Mouse (Mus musculus) neural tube, embryonic 12.5 days (tissue): ENCODE measurements around the gene Col6a2. TPM values are rescaled to one million over a fixed set of nuclear protein-coding genes. Genes with fewer than 3 reads are reported as not detected.

Experiments used
- ATAC-seq: fragments of 200-750 bp; cut with Nextera tagmentation; 2 replicates; pipeline ENCODE4 v1.8.0; 2017; ENCODE audit warnings: low read depth, mild to moderate bottlenecking, moderate TSS enrichment, moderate library complexity; ENCODE audit not compliant: low FRiP score
- H3K27ac ChIP-seq: fragments of 300-500 bp; sonication (generic); 2 replicates; pipeline ENCODE4 v1.5.1; 2016
- H3K27me3 ChIP-seq: fragments of 300-500 bp; sonication (generic); replicated peaks from 2 replicates; pipeline ENCODE4 v1.6.1; 2016; ENCODE audit warnings: mild to moderate bottlenecking
- H3K36me3 ChIP-seq: fragments of 300-500 bp; sonication (generic); 2 replicates; pipeline ENCODE4 v1.6.1; 2016; ENCODE audit warnings: mild to moderate bottlenecking
- H3K4me1 ChIP-seq: fragments of 300-500 bp; sonication (generic); 2 replicates; pipeline ENCODE4 v1.6.1; 2016
- H3K4me2 ChIP-seq: fragments of 300-500 bp; sonication (generic); replicated peaks from 2 replicates; pipeline ENCODE4 v1.6.1; 2016; ENCODE audit warnings: mild to moderate bottlenecking
- H3K4me3 ChIP-seq: fragments of 300-500 bp; sonication (generic); 2 replicates; pipeline ENCODE4 v1.5.1; 2016
- H3K9ac ChIP-seq: fragments of 300-500 bp; sonication (generic); 2 replicates; pipeline ENCODE4 v1.6.1; 2016; ENCODE audit warnings: mild to moderate bottlenecking
- H3K9me3 ChIP-seq: fragments of 300-500 bp; sonication (generic); 2 replicates; pipeline ENCODE4 v1.6.1; 2016; ENCODE audit warnings: mild to moderate bottlenecking
- WGBS: fragments of 180-500 bp; shearing (Covaris S2); methylation state at CpG from one replicate; pipeline ENCODE4 v1.1.7; 2016; 5-methylcytosine and 5-hydroxymethylcytosine counted together
- polyA plus RNA-seq: library from polyadenylated mRNA; unstranded; fragments of >200 nt; fragmentation: Nextera tagmentation; extraction: Ambion mirVana; gene quantifications from 2 replicates; pipeline ENCODE4 v1.2.1, GENCODE M21; 2016

The Col6a2 gene
- 30.9 and 31.0 TPM in 2 replicates for polyA plus RNA-seq

DNA sequence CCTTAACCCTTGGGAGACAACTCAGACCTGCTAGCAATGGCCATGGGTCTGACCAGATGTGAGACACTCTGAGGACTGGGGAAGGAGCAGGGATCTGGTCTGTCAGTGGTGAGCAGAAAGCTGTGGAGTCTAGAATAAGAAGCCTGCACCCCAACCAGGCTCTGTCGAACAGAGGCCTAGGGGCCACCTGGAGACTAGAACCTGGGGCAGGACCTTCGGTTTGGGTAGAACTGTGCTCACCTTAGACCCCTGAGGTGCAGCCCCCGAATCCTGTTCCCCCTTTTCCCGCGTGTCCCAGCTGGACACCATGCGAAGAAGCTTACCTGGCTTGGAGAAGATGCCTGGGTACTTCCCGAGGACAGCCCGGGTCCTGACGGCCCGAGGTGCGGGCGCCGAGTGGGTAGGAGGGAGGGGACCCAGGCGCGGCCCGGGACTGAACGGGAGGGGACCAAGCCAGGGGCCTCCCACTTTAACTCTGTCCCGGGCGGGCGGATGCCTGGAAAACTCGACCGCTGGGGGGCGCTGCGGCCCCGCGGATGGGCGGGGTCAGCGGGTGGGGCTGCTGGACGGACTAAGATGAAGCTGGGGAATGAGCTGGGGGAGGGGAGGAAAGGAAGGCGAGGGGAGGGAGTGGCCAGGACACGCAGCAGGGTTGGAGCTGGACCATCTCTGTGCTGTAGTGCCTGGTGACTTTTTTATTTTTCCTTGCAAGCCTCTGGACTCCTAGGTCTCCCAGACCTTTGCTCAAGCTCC is at the start of gene Col6a2:
Col6a2 (minus strand) TSS at position 703 of the 753 bp plus-strand sequence.
- Histone ChIP-seq H3K27me3 (no peaks in the 10 kb centered on the region), H3K4me3 (peak within 1 kb of the TSS; percentile 37), H3K9ac (peak within 1 kb of the TSS; percentile 45), H3K4me2 (peak within 1 kb of the TSS; percentile 68), H3K9me3 (no peaks in the 10 kb centered on the region), H3K36me3 (no peaks in the 10 kb centered on the region), H3K4me1 (peaks cover 7% of the 10 kb centered on the region), H3K27ac (no peak within 1 kb of the TSS)
- peak; percentile 74 for ATAC-seq
- 5% methylated on average over 31 of the region's 31 CpGs for WGBS

DNA sequence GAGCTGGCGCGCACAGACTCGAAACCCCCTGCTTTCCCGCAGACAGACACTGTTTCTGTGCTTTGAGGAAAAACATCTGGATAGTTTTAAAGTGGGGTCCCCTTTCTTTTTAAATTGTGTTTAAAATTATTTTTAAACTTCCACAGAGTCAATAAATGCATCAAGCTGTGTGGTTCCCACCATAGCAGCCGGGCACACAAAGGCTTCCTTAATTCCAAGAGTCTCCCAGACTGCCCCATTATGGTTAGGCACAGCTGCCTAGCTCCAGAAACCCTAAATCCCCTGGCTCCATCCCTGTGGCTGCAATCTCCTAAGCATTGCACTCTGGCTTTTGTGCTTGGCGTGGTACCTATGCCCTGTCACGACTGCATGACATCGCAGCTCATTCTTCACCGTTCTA is 48.5 kb upstream of the Col6a2 start:
- H3K4me2 ChIP-seq, result no peak overlapping the region
- no peak overlapping the region for H3K27ac ChIP-seq
- H3K36me3 ChIP-seq, result no peaks in the 10 kb centered on the region
- no peaks in the 10 kb centered on the region for H3K9me3 ChIP-seq
- no peak overlapping the region for H3K9ac ChIP-seq
- no peaks in the 10 kb centered on the region for H3K27me3 ChIP-seq
- no peak for ATAC-seq
- 88% methylated on average over 9 of the region's 9 CpGs for WGBS
- no peak overlapping the region for H3K4me3 ChIP-seq
- no peaks in the 10 kb centered on the region for H3K4me1 ChIP-seq

DNA sequence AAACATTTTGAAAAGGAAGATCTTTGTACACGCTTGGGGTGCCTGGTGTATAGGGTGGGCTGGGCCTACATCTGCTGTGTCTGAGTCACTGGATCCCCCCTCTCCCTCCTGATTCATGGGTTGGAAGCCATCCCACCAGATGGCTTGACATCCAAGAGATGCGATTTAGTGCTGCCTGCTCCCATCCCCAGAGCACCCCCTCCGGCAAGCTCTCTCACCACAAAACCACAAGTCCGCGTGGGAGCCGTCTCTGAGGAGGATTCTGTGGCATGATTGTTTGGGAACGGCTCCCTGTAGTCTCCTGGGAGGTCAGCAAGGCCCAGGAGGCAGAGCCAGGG is 45.5 kb upstream of the Col6a2 start:
- Histone ChIP-seq H3K9me3 (peaks cover 5% of the 10 kb centered on the region; the same call in 1 of the 2 replicates), H3K27ac (no peak overlapping the region), H3K4me3 (no peak overlapping the region), H3K4me1 (no peaks in the 10 kb centered on the region), H3K27me3 (no peaks in the 10 kb centered on the region), H3K36me3 (no peaks in the 10 kb centered on the region), H3K4me2 (no peak overlapping the region), H3K9ac (no peak overlapping the region)
- WGBS, result 74% methylated on average over 7 of the region's 7 CpGs
- no peak for ATAC-seq

DNA sequence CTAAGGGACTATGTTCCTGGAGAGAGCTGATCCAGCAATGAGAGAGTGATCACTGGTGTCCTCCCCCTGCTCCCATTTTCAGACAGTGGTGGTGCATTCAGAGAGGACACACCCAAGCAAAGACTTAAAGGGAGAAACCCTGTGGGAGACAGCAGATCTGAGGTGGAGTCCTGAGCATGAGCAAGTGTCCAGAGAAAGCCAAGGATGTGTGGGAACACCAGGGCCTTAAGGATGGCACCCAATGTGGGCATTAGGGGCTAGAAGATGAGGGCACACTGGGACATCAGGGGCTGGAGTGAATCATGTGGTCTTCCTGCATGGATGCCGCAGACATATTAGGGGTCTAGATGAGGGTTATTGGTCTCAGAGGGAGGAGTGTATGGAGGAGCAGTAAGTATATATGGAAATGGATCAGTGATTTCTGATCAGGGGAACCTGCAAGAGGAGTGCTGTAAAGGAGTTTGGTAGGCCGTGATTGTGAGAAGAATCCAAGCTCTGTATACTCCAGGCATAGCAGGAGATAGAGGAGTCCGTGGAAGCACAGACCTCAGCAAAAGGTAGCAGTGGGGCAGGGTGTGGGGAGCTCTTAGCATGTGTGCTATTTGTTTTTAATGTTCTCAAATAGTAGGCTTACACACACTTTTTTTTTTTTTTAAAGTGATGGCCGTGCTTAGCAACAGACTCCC is 45.0 kb upstream of the Col6a2 start:
- Histone ChIP-seq H3K9me3 (peaks cover 5% of the 10 kb centered on the region; the same call in 1 of the 2 replicates), H3K4me3 (no peak overlapping the region), H3K36me3 (no peaks in the 10 kb centered on the region), H3K4me1 (no peaks in the 10 kb centered on the region), H3K27me3 (no peaks in the 10 kb centered on the region), H3K27ac (no peak overlapping the region), H3K9ac (no peak overlapping the region), H3K4me2 (no peak overlapping the region)
- no peak for ATAC-seq
- 88% methylated on average over 4 of the region's 4 CpGs for WGBS

DNA sequence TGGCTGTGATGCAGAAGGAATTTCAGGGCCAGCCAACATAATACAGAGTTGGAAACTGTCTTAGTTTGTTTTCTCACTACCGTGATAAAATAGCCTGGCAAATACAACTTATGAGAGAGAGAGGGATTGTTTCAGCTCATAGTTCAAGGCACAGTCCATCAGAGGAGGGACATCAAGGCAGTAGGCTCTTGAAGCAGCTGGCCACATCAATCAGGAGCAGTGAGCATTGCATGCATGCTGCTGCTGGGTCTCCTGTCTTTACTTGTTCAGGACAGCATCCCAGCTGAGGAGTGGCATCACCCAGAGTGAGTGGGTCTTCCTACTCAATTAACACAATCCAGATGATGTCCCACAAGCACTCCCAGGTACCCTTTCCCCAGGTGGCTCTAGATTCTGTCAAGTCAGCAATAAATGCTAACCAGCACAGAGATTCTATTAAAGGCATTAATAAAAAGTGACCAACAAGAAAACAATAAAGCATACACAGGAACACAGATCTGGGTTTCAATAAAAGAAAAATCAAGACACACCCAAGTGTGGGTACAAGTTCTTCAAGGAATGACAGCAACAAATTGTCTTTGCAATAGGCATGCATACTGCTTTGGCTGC is 43.9 kb upstream of the Col6a2 start:
- WGBS, result 89% methylated on average over 1 of the region's 1 CpGs
- H3K9me3 ChIP-seq, result peaks cover 5% of the 10 kb centered on the region; the same call in 1 of the 2 replicates
- no peak overlapping the region for H3K9ac ChIP-seq
- H3K4me3 ChIP-seq, result no peak overlapping the region
- H3K36me3 ChIP-seq, result no peaks in the 10 kb centered on the region
- H3K27ac ChIP-seq, result no peak overlapping the region
- H3K27me3 ChIP-seq, result no peaks in the 10 kb centered on the region
- H3K4me2 ChIP-seq, result no peak overlapping the region
- H3K4me1 ChIP-seq, result no peaks in the 10 kb centered on the region
- no peak for ATAC-seq

DNA sequence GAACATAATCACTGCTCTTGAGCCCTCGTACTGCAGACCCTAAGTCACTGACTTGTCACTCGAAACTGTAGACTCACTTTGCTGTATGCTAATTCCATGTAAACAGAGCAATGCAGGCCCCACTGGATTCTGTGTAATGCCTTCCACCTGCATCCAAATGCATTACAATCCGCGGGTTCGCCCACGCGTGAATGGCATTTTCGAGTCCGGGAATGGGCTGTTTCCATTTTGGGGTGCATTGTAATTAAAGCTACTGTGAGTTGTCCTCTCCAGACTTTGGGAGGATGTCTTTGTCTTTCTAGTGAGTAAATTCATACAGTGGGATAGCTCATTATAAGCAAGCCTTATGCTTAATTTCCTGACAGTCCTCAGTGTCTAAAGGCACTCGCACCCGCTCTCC is 42.1 kb upstream of the Col6a2 start:
- no peak overlapping the region for H3K9ac ChIP-seq
- H3K27ac ChIP-seq, result no peak overlapping the region
- H3K4me2 ChIP-seq, result no peak overlapping the region
- no peak for ATAC-seq
- no peaks in the 10 kb centered on the region for H3K4me1 ChIP-seq
- H3K36me3 ChIP-seq, result no peaks in the 10 kb centered on the region
- H3K4me3 ChIP-seq, result no peak overlapping the region
- peaks cover 5% of the 10 kb centered on the region; the same call in 1 of the 2 replicates for H3K9me3 ChIP-seq
- no peaks in the 10 kb centered on the region for H3K27me3 ChIP-seq
- WGBS, result 94% methylated on average over 11 of the region's 11 CpGs

DNA sequence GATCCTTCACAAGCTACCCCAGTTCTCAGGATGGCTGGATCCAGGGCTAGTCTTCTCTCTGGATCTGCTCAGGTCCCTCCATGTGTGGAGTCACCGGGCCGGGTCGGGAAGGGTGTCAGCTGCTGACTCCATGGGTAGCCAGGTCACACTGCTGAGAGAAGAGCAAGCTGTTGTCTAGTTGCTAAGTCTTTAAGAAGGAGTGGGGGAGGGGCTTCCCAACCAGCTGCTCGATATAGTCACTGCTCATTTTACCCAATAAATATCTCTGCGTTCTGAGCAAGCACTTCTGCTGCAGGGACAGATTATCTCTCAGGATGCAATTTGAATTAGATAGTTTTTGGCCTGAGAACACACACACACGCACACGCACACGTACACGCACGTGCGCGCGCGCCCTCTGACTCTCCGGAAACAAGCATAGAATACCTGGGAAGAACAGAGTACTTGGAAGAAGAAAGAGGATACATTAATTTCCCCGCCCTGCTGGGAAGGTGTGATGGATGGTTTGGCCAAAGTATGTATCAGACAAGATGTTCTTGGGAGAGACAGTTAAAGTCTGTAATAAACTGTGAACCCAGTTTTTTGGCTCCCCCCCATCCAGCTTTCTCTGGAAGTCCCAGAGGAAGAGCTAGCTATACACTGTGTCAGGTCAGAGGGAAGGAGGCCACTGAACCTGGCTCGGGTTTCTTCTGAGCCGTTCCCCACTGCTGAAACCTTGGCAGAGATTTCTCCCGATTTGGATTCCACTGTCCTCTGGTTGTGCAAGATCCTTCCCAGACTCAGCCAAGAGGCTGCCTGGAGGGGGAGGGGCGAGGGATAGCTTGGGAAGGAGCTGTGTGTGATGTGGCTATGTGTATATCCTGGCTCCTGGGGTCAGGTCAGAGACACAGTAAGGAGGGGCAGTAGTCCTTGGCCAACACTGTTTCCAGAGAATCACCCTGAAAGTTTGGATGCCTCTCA is 41.0 kb upstream of the Col6a2 start:
- Histone ChIP-seq H3K4me2 (no peak overlapping the region), H3K4me3 (no peak overlapping the region), H3K9ac (no peak overlapping the region), H3K36me3 (no peaks in the 10 kb centered on the region), H3K27ac (no peak overlapping the region), H3K9me3 (peaks cover 5% of the 10 kb centered on the region; the same call in 1 of the 2 replicates), H3K4me1 (no peaks in the 10 kb centered on the region), H3K27me3 (no peaks in the 10 kb centered on the region)
- ATAC-seq, result no peak
- 85% methylated on average over 20 of the region's 20 CpGs for WGBS

DNA sequence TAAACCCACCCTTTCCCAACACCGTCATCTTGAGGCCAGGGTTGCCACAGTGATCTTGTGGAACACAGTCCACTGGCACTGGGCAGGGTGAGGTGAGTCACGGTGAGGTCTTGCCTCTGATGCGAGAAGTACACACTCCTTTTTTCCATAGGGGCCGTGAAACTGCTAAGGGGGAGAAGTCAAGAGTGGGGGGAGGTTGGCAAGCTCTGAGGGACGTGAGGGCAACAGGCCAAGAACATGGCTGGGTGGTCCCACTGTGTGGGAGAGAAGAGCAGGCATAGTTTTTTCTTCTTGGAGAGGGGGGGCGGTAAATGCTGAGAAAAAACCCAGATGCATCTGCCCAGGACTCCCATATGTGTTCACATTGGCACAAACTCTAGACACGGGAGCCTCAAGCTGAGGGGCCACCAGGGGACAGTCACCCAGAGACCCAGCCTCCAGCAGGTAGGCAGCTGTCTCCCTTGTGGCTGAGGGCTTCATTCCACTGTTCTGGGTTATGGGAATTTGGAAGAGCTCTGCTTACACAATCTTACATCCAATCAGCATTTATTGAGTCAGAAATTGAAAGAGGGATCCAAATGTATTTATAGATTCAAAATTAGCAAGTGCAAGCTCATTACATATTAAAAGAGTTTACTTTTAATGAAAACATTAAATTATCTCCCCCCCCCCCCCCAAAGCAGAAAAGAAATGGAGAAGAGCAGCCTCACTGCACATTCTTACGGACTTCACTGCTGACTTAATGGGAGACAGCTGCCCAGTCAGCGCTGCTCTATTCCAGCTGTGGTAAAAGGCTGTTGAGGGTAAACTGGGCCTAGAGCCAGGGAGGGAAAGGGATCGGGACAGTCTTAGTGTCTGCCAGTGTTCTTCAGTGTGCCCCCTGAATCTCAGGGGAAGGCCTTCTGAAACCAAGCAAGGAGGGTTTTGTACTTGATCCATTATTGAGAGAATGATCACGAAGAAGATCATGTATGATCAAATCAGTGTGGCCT is 30.2 kb upstream of the Col6a2 start:
- no peak for ATAC-seq
- WGBS, result 86% methylated on average over 11 of the region's 11 CpGs

DNA sequence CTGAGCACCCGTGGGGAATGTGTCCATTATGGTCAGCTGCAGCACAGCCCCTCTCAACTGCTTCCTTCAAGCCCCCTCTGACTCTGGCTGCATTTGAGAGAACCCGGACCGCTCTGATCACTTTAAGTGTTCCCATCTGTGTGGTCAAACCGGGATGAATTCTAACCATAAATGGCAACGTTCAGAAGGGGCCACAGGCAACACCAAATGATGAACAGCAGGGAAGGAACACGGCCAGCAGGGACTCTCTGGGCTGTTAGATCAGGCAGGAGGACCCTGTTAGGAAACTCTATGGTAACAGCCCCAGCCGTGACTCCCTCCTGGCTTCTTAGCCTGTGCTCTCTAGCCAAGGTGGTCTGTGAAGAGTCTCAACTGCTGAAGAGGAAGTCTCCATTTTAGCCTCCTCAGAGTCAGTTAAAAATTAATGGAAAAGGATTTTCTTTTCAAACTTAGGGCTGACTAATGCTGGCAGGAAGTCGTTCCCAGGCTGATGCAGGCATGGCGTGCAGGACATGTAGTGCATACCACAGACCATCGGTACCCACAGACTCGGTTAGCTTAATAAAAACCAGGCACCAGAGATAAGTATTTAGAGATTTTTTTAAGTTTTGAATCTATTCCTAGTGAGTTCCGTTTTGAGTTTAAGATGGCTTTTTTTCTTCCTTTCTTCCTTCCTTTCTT is 27.4 kb upstream of the Col6a2 start:
- WGBS, result 66% methylated on average over 12 of the region's 12 CpGs
- no peak overlapping the region for H3K27ac ChIP-seq
- H3K4me2 ChIP-seq, result no peak overlapping the region
- no peaks in the 10 kb centered on the region for H3K9me3 ChIP-seq
- H3K4me3 ChIP-seq, result no peak overlapping the region
- ATAC-seq, result no peak
- H3K36me3 ChIP-seq, result no peaks in the 10 kb centered on the region
- no peaks in the 10 kb centered on the region for H3K27me3 ChIP-seq
- H3K9ac ChIP-seq, result no peak overlapping the region
- no peaks in the 10 kb centered on the region for H3K4me1 ChIP-seq

More for the DNA sequence above, 30.2 kb upstream of the Col6a2 start:
- Histone ChIP-seq H3K36me3 (no peaks in the 10 kb centered on the region), H3K9me3 (no peaks in the 10 kb centered on the region), H3K9ac (no peak overlapping the region), H3K4me2 (no peak overlapping the region), H3K4me3 (no peak overlapping the region), H3K27me3 (no peaks in the 10 kb centered on the region), H3K27ac (no peak overlapping the region), H3K4me1 (no peaks in the 10 kb centered on the region)

DNA sequence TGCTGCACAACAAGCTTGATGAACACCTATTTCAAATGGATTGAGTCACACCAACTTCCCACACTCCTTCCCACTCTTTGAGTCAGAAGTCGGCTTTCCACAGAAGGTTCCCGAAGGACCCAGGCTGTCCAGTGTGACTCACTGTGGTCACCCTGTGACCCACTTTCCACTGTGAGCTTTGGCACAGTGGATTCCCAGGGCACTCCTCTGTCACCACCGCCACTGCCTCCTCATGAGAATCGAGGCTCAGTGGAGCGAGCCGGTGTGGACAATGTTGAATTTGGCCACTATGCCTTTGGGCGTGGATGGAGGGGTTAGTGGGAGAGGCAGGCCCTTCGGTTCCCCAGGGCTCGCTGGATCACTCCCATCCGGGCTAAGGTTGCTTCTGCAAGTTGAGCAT is 25.3 kb upstream of the Col6a2 start:
- H3K36me3 ChIP-seq, result no peaks in the 10 kb centered on the region
- no peaks in the 10 kb centered on the region for H3K4me1 ChIP-seq
- WGBS, result 94% methylated on average over 10 of the region's 10 CpGs
- no peak overlapping the region for H3K9ac ChIP-seq
- H3K4me3 ChIP-seq, result no peak overlapping the region
- H3K27me3 ChIP-seq, result no peaks in the 10 kb centered on the region
- no peak for ATAC-seq
- no peak overlapping the region for H3K27ac ChIP-seq
- no peaks in the 10 kb centered on the region for H3K9me3 ChIP-seq
- H3K4me2 ChIP-seq, result no peak overlapping the region
